Mouse (Mus musculus): ENCODE results near the gene Cecr2. TPM values are rescaled to one million over a fixed set of nuclear protein-coding genes. Genes with fewer than 3 reads are reported as not detected.

The Cecr2 gene
- polyA plus RNA-seq, 1 experiment = not detected

DNA sequence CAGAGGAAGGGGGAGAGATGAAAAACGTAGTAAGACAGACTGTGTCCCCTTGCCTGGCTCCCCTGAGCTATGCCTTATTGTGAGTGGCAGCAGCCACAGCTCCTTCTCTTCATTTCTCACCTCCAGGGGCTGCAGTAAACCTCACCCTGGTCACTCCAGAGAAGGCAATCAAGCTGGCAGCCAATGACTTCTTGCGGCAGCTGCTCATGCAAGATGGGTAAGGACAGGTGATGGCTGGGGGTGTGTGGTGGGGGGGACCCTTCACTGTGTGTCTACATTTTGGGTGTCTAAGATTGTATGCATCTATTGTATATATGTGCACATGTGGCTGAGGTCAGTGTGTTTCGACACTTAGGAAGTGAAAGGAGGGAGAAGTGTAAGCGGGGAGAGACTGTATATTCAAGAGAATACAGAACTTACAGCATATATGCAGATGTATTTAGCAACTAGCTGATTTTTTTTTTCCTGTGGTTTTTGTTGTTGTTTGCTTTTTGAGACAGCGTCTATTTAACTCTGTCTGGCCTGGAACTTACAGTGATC lies 122.0 kb downstream of the Cecr2 start:
- H3K4me1 ChIP-seq (ENCODE audit: control insufficient read depth, insufficient read depth, low read length) = peaks cover 66% of the 10 kb centered on the region
- TF ChIP-seq CTCF (IDR thresholded peaks at IDR 0.05; ENCODE audit: low read depth, low read length) (no peak), POLR2A (IDR thresholded peaks at IDR 0.05; ENCODE audit: borderline replicate concordance, low read depth, low read length) (no peak)
- peak overlapping the region; percentile 83 for H3K27ac ChIP-seq (ENCODE audit: insufficient read depth, low read depth, low read length)
- no peak overlapping the region for H3K4me3 ChIP-seq (ENCODE audit: insufficient read depth, low read length)

DNA sequence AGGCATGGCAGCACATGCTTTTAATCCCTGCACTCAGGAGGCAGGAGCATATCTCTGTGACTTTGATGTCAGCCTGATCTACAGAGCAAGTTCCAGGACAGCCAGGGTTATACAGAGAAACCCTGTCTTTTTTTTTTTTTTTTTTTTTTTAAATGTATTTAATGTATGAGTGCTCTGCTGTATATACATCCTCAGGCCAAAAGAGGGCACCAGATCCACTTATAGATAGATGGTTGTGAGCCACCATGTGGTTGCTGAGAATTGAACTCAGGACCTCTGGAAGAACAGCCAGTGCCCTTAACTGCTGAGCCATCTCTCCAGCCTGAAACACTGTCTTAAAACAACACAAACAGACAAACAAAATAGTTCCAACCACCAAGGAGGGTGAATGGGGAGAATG lies 122.7 kb downstream of the Cecr2 start:
- H3K4me1 ChIP-seq (ENCODE audit: control insufficient read depth, insufficient read depth, low read length) = peaks cover 67% of the 10 kb centered on the region
- no peak overlapping the region for H3K4me3 ChIP-seq (ENCODE audit: insufficient read depth, low read length)
- TF ChIP-seq POLR2A (IDR thresholded peaks at IDR 0.05; ENCODE audit: borderline replicate concordance, low read depth, low read length) (no peak), CTCF (IDR thresholded peaks at IDR 0.05; ENCODE audit: low read depth, low read length) (no peak)
- peak overlapping the region; percentile 83 for H3K27ac ChIP-seq (ENCODE audit: insufficient read depth, low read depth, low read length)

GRCm38 (mm10) chr6:120790153-120790552 lies 124.0 kb downstream of the Cecr2 start:
- Histone ChIP-seq H3K27ac (ENCODE audit: insufficient read depth, low read depth, low read length) (no peak overlapping the region), H3K4me1 (ENCODE audit: control insufficient read depth, insufficient read depth, low read length) (peaks cover 62% of the 10 kb centered on the region), H3K4me3 (ENCODE audit: insufficient read depth, low read length) (no peak overlapping the region)
- TF ChIP-seq POLR2A (IDR thresholded peaks at IDR 0.05; ENCODE audit: borderline replicate concordance, low read depth, low read length) = no peak
- no peak for TF ChIP-seq CTCF (IDR thresholded peaks at IDR 0.05; ENCODE audit: low read depth, low read length)

DNA sequence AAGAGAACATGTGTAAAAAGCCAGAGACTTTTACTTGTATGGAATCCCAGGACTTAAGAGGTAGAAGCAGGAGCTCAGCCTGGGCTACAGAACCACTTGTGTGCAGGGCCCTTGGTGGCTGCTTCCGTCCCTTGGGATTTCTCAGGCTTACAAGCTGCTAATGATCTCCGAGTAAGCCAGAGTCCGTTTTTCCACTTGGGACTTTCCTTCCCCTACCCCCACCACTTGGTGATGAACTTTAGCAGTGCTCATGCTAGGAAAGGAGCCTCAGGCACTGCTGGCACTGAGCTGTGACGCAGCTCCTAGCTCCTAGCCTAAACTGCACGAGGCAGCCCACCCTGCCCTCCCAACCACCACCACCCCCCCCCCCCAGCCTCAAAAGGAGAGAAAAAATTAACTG lies 124.5 kb downstream of the Cecr2 start:
- Histone ChIP-seq H3K27ac (ENCODE audit: insufficient read depth, low read depth, low read length) (no peak overlapping the region), H3K4me1 (ENCODE audit: control insufficient read depth, insufficient read depth, low read length) (peaks cover 59% of the 10 kb centered on the region), H3K4me3 (ENCODE audit: insufficient read depth, low read length) (no peak overlapping the region)
- TF ChIP-seq CTCF (IDR thresholded peaks at IDR 0.05; ENCODE audit: low read depth, low read length) = no peak
- no peak for TF ChIP-seq POLR2A (IDR thresholded peaks at IDR 0.05; ENCODE audit: borderline replicate concordance, low read depth, low read length)

GRCm38 (mm10) chr6:120792947-120793346 lies 126.8 kb downstream of the Cecr2 start:
- Histone ChIP-seq H3K27ac (ENCODE audit: insufficient read depth, low read depth, low read length) (no peak overlapping the region), H3K4me1 (ENCODE audit: control insufficient read depth, insufficient read depth, low read length) (peaks cover 59% of the 10 kb centered on the region), H3K4me3 (ENCODE audit: insufficient read depth, low read length) (no peak overlapping the region)
- TF ChIP-seq CTCF (IDR thresholded peaks at IDR 0.05; ENCODE audit: low read depth, low read length) (no peak; the same call in 1 of the 2 replicates), POLR2A (IDR thresholded peaks at IDR 0.05; ENCODE audit: borderline replicate concordance, low read depth, low read length) (no peak)

DNA sequence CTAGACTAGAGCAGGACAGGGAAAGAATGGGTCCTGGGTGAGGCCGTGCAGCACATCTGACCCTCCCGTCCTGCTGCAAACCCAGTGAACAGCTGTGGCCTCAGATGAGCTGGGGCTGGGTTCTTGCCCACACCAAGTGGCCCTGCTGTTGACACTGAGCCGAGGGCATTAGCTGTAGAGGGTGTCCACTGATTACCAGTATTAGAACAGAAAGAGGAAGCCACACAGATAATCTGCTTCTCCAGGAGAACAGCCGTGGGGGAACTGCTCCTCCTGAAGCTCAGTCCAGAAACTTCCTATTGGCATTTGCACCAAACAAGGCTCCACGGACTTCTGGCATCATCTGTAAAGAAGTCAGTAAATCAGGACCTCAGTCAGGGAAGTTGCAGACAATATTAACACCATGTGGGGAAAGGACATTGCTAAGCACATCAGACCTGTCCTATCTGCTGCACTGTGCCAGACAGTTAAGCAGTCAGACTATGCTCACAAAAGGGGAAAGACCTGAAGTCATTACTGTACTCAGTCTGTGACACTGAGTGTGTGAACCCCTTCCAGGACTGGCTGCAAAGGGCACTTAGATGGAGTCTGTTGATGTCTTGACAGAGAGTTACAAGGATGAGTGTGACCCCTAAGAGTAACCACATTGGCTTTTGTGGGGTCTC lies 129.4 kb downstream of the Cecr2 start:
- Histone ChIP-seq H3K4me3 (ENCODE audit: insufficient read depth, low read length) (no peak overlapping the region), H3K4me1 (ENCODE audit: control insufficient read depth, insufficient read depth, low read length) (peaks cover 65% of the 10 kb centered on the region), H3K27ac (ENCODE audit: insufficient read depth, low read depth, low read length) (peak overlapping the region; percentile 76)
- TF ChIP-seq CTCF (IDR thresholded peaks at IDR 0.05; ENCODE audit: low read depth, low read length) (no peak), POLR2A (IDR thresholded peaks at IDR 0.05; ENCODE audit: borderline replicate concordance, low read depth, low read length) (no peak)

GRCm38 (mm10) chr6:120796111-120796510 lies 129.9 kb downstream of the Cecr2 start:
- H3K4me1 ChIP-seq (ENCODE audit: control insufficient read depth, insufficient read depth, low read length) = peaks cover 65% of the 10 kb centered on the region
- H3K27ac ChIP-seq (ENCODE audit: insufficient read depth, low read depth, low read length) = peak overlapping the region; percentile 55
- TF ChIP-seq CTCF (IDR thresholded peaks at IDR 0.05; ENCODE audit: low read depth, low read length) (no peak), POLR2A (IDR thresholded peaks at IDR 0.05; ENCODE audit: borderline replicate concordance, low read depth, low read length) (no peak)
- no peak overlapping the region for H3K4me3 ChIP-seq (ENCODE audit: insufficient read depth, low read length)

- TF ChIP-seq CTCF (IDR thresholded peaks at IDR 0.05; ENCODE audit: low read depth, low read length) (no peak), POLR2A (IDR thresholded peaks at IDR 0.05; ENCODE audit: borderline replicate concordance, low read depth, low read length) (no peak)
- Histone ChIP-seq H3K27ac (ENCODE audit: insufficient read depth, low read depth, low read length) (no peak overlapping the region), H3K4me1 (ENCODE audit: control insufficient read depth, insufficient read depth, low read length) (peaks cover 53% of the 10 kb centered on the region), H3K4me3 (ENCODE audit: insufficient read depth, low read length) (no peak overlapping the region)
Measured at GRCm38 (mm10) chr6:120798019-120798418, 131.8 kb downstream of the Cecr2 start.

DNA sequence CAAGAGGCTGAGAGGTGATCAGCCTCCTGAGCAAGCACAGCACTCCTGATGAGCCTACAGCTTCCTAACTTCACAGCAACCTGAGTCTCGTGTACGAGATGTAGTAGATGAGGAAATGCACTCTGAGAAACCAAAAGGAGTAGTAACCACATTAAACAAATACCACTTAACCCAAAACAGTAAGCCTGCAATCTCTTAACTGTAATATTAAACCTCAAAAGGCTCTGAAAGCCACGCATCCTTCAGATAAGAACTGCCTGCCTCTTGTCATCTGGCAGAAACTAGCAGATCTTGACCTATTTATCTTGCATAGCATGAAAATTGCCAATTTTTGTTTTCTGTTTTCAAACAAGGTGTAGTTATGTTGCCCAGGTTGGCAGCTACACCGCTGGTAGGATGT lies 132.7 kb downstream of the Cecr2 start:
- Histone ChIP-seq H3K4me3 (ENCODE audit: insufficient read depth, low read length) (no peak overlapping the region), H3K27ac (ENCODE audit: insufficient read depth, low read depth, low read length) (no peak overlapping the region), H3K4me1 (ENCODE audit: control insufficient read depth, insufficient read depth, low read length) (peaks cover 45% of the 10 kb centered on the region)
- TF ChIP-seq CTCF (IDR thresholded peaks at IDR 0.05; ENCODE audit: low read depth, low read length) (no peak), POLR2A (IDR thresholded peaks at IDR 0.05; ENCODE audit: borderline replicate concordance, low read depth, low read length) (no peak)

DNA sequence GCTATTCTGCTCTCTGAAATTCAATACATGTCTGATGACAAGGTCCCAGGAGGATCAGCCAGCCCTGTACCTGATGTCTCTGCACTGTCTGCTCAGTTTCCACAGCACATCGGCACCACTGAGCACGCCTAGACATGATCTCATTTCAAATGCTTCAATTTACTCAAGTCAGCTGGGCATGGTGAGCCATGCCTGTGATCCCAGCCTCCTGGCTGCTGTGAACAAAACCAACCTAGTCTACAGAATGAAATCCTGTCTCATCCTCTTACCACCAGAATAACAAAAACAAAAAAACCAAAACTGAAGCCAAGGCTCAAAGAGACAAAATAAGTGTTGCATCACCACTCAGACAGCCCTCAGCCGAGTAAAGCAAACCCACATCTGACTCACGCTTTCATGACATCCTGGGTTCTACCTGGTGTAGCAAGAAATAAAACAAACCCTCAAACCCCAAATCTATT lies 133.4 kb downstream of the Cecr2 start:
- TF ChIP-seq CTCF (IDR thresholded peaks at IDR 0.05; ENCODE audit: low read depth, low read length) (no peak), POLR2A (IDR thresholded peaks at IDR 0.05; ENCODE audit: borderline replicate concordance, low read depth, low read length) (no peak)
- H3K4me3 ChIP-seq (ENCODE audit: insufficient read depth, low read length) = no peak overlapping the region
- H3K4me1 ChIP-seq (ENCODE audit: control insufficient read depth, insufficient read depth, low read length) = peaks cover 44% of the 10 kb centered on the region
- no peak overlapping the region for H3K27ac ChIP-seq (ENCODE audit: insufficient read depth, low read depth, low read length)
